Mouse (Mus musculus) thymus, postnatal 0 days (tissue): ENCODE results near the gene Zdhhc3. TPM values are rescaled to one million over a fixed set of nuclear protein-coding genes. Genes with fewer than 3 reads are reported as not detected.

Experiments
- DNase-seq: peaks from one replicate; pipeline ENCODE4 v3.0.0-alpha.2; 2015; ENCODE audit warnings: low spot score
- polyA plus RNA-seq: library from polyadenylated mRNA; unstranded; fragments of >200 nt; fragmentation: Nextera tagmentation; extraction: Ambion mirVana; gene quantifications from 2 replicates; pipeline ENCODE4 v1.2.1, GENCODE M21; 2015

The Zdhhc3 gene
- 48.6 and 49.2 TPM in 2 replicates for polyA plus RNA-seq

DNA sequence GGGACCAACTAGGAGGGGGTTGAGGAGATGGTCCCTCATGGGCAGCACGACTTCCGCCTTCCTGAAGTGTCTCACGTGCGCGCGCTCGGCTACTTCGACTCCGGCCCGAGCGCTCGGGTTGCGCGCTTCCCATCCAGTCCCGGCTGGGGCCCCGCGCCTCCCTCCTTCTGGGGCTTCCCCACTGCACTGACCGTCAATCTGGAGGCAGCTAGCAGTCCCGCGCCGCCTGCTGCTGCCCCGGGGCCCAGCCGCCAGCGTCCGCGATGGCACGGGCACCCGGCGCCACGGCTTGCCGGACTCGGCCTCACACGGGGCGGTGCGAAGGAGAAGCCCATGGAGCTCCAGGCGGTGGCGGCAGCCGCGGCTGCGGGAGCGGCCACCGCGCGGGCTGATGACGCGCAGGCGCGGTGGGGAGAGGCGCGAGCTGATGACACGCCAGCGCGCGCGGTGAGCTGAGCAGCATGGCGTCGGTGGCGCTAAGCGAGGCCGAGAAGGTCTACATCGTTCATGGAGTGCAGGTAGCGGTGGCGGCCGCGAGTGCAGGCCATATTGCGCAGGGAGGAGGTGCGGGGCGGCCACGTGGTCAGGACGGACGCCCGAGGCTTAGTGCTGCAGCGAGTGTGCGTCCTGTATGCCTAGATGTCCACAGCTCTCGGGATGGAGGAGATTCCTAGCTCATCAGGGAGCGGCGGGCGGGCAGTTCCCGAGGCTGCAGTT lies at the start of gene Zdhhc3, which contains the start of gene Exosc7:
TSS of gene Zdhhc3 (minus strand) at position 401 of the 717 bp plus-strand sequence.
TSS of gene Exosc7 (plus strand) at position 411 of the 717 bp plus-strand sequence.
- DNase-seq: peak; percentile 91

DNA sequence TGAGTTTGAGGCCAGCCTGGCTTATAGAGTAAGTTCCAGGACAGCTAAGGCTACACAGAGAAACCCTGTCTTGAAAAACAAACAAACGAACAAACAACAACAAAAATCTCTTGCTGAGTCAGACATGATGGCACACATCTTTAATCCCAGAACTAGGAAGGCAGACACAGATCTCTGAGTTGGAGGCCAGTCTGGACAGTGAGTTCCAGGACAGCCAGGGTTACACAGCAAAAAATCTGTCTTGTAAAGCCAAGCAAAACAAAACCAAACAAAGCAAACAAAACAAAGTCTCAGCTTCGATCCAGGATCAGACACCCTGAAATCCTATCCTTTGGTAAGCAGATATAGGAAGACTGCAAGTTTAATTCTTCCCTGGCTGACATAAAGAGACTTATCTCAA lies 48.8 kb upstream of the Zdhhc3 start:
- no peak for DNase-seq

DNA sequence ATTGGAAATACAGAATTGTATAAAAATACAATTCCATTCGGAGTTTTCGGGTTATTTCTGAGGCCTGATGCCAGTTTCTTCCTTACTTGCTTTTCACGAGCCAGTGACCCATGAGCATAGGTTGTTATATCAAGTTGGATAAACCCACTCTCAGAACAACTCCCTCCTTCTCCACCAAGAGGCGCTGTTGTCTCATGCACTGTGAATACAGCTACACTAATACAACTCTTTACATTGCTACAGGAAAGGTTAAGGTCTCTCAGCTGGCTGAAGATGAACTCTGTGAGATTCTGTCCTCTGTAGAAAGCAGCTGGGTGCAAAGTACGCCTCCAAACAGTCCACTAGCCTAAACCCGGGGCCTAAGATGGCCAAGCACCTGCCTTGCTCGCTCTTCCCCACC lies 46.3 kb upstream of the Zdhhc3 start:
- DNase-seq: peak; percentile 64

DNA sequence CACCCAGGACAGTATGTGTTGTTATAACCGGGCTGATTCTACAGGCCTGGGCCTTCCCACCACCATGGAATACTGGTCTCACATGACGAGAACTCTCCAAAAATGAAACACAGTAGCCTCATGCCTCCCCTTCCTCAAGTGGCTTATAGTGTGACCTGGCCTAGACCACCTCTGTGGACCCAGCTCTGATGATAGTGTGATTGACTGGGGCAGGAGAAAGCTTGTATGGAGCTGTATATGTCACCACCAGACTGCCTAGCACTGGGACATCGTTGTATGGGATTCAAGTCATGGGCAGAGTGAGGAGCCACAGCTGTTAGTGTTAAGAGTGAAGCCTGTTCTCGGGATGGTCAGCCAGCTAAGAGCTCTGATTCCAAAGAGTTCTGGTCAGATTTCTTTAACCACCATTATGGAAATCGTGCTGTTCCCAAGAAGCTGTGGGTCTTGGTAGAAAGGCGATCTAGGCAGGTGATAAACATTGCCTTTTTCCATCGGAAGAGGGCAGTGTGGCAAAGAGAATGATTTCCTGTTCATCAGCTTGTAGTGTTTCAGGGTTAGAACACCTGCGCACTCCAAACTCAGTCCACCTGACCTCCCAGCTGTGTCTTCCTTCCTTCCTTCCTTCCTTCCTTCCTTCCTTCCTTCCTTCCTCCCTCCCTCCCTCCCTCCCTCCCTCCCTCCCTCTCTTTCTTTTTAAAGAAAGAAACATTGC lies 45.3 kb upstream of the Zdhhc3 start:
- peak; percentile 73 for DNase-seq

DNA sequence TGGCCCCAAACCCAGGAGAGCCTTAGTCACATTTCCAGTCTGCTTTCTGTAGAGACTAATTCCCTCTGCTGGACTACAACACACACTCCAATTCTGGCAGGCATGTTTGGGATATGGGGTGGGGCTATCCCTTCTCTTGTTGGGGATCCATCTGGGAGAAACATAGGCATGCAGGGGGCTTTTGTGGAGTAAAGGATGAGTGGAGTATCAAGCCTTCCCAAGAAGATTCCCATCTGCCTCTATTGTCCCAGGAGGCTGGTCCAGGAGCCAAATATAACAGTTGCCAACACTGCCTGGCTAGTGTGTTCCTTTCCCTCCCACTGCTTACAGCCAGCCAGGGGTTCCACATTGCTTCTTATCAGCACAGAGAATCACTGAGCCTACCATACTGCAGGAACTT lies 44.7 kb upstream of the Zdhhc3 start:
- DNase-seq: no peak

DNA sequence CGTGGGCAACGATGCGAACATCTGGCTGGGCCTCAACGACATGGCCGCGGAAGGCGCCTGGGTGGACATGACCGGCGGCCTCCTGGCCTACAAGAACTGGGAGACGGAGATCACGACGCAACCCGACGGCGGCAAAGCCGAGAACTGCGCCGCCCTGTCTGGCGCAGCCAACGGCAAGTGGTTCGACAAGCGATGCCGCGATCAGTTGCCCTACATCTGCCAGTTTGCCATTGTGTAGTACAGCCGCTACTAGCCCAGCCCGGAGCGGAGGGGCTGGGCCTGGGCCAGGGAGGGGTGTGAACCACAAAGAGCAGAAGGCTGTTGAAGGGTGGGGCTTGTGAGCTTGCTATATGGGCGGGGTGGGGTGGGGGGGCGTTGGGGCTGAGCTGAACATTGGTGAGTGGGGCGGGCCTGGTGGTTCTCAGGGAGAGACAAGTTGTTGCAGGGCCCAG lies 43.9 kb upstream of the Zdhhc3 start:
- DNase-seq: no peak

DNA sequence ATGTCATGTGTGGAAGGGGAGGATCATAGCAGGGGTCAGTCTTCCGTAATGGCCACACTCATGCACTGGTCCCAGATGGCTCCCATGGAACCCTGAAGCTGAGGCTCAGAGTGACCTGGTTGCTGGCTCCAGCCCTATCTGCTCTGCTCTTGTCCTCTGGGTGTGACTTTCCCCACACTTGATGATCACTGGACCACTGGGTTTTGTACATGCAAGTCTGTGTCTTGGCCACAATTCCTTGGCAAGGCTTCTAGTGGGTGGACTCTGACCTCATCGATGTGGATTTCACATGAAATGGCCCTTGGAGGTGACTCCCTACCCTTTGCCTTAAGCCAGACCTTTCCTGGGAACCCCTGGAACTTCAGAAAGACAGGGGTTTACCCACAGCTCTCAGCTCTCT lies 40.1 kb upstream of the Zdhhc3 start:
- no peak for DNase-seq

DNA sequence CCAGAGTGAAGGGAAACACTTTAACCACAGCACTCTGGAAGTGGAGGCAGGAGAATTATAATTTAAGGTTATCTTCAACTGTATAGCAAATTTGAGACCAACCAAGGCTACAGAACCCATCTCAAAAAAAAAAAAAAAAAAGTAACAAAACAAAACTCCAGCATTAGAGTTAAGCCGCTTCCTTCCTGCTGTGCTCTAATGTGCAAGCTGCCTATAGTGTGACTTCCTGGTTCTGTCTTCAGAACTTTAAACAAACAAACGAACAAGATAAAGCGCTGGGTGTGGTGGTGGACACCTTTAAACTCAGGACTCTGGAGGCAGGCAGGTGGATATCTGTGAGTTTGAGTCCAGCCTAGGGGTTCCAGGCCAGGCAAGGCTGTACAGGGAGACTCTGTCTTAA lies 39.0 kb upstream of the Zdhhc3 start:
- DNase-seq: peak; percentile 57

DNA sequence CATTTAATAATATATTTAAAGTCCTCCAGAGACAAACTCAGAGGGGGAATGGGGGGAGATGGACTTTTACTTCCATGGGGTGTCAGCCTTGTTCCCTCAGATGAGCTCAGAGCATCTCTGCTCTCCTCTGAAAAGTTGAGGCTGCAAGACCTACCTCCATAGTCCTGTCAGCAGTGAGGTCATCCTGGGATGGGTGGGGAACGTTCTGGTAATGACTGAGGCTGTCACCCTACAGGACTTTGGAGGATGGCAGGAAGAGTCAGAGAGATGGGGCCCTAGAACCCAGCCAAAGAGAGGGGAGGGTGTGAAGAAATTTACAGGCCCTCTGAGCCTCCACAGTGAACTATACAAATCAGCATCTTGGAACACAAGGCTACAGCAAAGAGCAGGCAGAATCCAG lies 38.6 kb upstream of the Zdhhc3 start:
- no peak for DNase-seq

DNA sequence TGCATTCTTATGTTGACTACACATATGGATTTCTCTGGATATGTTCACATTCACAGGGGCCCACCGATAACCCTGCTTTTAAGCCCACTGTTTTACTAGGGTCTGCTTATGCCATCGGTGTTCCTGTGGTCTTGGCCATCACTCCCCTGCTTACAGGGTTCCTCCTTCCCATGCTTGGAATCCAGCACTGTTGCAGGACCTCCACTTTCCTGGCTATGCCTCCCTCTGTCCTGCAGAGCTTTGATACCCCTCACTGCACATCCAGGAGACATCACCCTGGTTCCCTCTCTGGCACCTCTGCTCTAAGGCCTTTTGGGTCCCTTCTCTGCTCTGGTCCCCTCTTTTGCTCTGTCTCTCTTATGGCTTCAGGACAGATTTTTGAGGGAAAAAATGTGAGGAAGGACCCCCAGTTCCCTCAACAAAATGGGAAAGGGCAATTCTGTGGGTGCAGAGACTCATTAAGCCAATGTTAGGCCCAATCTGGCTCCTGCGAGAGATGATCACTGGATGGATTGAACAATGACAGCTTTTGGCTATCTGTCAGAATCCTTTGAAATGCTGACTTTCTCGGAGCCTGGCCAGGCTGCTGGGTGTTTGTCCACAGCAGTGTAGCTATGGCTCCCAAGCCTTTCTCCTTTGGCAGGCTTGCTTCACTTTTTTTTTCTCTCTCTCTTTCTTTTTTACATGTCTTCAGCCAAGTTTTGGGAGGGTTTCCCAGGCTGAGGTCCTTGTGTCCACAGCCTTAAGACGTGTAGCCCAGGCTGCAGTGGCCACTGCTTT lies 37.4 kb upstream of the Zdhhc3 start, which contains the start of gene Clec3b:
TSS of gene Clec3b (plus strand) at position 706 of the 780 bp plus-strand sequence.
- DNase-seq: no peak

DNA sequence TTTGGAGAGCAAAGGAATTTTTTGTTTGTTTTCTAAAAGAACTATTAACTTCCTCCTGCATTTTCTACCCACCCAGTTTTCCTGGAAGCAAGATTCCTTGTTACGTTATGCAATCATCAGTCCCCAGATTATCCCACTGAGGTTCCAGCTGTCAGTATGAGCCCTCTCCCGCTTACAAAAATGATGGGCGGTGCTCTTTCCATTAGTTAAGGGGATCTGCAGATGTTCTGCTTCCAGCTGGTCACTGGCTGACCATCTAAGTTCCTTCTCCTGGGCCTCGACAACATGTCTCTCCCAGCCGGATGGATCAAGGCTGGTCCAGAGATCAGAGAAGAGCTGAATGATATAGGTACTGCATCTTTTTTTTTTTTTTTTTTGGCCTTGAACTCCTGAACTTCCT lies 35.4 kb upstream of the Zdhhc3 start:
- DNase-seq: no peak

DNA sequence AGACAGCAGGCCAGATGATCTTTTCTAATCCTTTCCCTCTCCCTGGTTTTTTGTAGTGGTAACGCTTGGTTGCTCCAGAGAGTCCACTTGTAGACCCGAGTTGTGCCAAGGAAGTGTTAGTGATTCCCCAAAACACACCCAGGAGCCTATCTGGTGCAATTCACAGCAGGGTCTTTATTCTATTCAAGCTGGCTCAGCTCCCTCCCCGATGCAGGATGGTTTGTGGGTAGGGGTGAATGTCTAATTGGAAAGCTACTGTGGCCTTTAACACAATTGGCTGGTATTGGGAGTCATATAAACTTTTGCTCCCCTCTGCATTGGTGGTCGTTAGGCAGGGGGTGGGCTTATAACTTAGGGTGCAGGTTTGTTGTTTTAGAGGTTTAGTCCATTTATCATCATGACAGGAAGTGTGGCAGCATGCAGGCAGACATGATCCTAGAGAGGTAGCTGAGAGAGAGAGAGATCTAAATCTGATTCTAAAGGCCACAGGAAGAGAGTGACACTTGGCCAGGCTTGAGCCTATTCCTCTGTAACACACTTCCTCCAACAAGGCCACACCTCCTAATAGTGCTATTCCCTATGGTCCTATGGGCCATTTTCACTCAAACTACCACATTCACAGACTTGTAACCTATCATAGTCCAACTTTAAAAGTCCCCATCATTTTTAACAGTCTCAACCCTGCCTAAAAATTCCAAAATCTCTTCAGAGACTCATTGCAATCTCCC lies 27.0 kb upstream of the Zdhhc3 start:
- no peak for DNase-seq

DNA sequence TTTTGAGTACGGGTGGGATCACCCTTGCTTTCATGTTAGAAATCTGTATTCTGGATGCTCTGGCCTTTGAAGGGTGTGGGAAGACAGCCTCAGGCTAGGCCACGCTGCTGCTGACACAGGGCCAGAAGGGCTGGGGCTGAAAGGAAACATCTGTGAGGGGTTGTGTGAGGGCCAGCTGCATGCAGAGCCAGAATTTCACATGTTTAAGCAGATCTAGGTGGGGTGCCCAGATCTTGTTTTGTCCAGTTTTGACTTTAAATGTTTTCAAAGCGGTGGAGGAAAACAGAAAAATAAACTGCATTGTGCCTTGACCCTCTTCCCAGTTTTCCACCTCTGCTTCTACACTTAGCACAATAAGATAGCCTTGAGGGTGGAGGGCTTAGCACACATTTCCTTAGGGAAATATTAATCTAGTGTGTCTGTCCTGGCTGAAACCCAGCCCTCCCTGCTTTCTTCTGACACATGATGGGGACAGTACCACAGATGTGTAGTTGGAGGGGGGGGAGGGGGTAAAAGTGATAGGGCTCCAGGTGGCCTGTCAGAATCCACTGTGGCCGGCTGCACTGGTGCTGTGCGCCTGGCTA lies 26.0 kb upstream of the Zdhhc3 start:
- no peak for DNase-seq

DNA sequence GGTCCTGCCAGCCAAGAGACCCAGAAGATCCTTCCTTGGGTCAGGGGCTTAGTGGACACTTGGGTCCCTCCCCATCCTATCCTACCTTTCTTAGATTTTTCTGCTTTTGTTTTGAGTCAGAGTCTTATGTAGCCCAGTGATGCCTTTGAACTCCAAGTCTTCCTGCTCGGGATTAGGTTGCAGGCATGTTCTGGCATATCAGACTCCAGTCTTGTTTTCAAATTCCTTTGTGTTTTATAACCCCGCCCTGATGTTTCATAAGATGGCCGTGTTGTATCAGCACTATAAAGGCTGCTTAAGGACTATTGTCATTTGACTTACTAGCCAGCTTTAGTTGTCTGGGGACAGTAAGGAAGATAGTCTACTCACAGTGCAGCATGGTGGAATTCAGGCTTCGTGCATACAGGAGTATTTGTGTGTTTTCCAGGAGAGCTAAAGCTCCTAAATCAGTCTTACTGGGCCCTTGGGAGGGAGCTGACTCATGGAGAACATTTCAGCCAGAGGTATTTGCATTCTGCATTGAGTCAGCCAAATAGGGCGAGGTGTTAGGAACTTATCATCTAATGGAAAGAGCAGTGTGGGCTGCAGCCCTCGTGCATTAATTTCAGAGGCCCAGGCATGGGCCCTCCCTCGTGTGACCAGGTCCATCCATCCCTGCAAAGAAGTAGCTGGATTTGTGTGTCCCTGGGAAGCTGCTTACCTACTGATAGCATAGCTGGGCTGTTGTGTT lies 24.1 kb upstream of the Zdhhc3 start:
- DNase-seq: no peak

DNA sequence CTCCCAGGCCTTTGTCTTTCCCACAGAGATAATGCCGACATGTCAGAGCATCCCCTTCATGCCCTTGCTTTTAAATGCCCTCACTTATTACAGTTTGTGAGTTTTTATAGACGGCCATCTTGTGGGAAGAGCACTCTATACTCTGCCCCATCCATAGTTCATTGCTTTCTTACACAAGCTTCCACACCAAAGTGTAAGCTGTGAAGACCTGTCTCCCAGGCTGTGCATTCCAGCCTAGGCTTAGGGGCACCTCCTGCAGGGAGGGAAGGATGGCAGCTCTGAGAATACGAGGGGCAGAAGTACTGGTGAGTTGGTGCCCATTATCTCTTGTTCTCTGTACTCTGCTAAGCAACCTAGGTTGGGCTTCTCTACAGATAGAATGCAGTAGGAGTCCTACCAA lies 20.0 kb upstream of the Zdhhc3 start:
- no peak for DNase-seq

DNA sequence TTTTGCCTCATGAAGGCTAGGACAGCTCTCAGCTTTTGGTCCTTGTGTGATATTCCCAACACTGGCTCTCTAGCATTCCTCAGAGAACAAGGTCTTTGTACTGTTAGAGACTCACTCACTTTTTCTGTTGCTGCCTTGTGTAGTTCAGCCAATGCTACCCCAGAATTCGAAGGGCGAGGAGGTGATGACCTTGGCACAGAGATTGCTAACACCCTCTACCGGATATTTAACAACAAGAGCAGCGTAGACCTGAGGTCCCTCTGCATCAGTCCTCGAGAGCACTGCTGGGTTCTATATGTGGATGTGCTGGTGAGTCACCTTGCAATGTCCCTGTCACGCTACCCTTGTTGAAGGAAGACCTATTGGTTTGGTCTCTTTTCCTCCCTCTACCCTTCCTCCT lies 14.7 kb upstream of the Zdhhc3 start:
- no peak for DNase-seq

DNA sequence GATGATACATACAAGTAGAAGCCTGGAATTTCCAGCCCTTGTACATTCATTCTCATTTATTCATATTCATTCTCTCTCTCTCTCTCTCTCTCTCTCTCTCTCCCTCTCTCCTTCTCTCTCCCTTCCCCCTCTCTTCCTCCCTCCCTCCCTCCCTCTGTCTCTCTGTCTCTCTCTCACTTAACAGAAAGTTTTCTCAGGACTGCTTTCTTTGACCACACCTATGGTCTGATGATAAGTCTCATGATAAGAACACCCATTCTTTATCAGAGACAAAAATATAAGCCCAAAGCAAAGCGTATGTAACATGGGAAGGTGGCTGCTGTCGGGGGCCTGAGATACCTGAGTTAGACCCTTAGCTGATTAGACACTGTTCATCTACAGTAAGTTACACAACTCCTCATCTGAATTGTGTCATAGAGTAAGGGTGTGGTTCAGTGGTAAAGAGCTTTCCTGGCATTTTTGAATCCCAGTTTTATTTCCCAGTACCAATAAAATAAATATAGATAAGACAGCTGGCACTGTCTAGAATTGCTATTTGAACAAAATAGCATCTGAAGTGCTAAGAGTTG lies 11.5 kb upstream of the Zdhhc3 start:
- no peak for DNase-seq

DNA sequence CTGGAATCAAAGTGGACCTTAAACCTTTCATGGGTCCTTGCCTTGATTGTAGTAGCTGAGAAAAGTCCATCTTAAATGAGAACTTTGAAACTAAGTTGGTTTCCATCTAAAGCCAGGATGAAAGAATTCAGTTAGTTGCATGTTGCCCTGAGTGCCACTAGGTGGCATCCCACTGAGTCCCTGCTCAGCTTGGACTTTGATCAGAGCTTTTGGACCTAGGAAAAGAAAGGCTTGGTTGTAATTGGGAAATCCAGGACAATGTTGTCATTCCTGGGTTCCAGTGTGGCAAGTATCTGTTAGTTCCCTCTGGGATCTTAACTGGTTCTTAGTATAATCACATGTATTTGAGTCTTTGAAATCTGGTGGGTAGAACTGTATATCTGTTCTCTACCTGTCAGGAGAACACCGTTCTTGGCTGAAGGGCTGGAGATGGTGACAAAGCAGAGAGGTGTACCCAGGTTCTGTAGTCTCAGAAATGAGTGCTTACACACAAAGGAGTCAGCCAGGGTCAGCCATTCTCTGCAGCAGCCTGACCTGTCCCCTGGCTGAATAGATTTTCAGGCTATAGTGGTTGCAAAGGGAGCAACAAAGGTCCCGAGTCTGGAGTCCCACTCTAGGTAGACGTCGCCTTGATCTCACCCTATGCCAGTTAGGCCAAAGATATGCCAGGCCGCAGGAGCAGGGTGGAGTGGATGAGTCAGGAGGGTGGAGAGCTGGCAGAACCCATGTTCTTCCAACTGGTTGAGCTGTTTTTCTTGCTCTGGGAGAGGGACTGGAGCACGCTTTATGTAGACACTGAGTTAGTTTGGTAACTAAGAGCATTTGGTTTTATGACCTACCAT lies 10.8 kb upstream of the Zdhhc3 start:
- peak; percentile 15 for DNase-seq

DNA sequence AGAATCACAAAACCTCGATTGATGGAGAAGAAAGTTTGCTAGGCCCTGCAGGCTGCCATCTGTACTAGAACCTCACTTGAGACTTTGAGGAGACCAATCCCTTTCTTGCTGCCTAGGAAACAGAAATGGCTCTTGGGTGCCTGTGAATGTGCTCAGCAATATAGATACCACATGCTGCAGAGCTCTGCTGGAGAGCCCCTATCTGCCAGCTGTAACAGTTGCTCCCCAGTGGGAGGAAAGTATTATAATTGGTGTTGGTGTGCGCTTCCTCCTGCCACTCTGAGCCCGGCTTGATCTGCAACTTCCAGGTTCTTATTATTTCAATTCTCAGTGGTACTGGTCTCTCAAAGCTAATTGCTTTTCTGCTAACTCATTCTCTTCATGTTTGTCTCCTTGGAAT lies 10.0 kb upstream of the Zdhhc3 start:
- no peak for DNase-seq
